Mouse (Mus musculus) frontal cortex, postnatal 10 days (tissue): Measurements from ENCODE around the gene Plekhg5.
"Not testable (repeated sequence)": the region's sequence is repeated elsewhere in the genome, so short reads cannot be mapped to it uniquely, and the experiment has no call there.

Experiments used
- DNase-seq, 2 experiments: peaks; one replicate each; pipeline ENCODE4 v3.0.0; 2022; ENCODE audit warnings: low spot score in 2 of 2, mixed read lengths in 1 of 2

The Plekhg5 gene

GRCm38 (mm10) chr4:152072121-152072601 lies at the start of gene Plekhg5:
Plekhg5 (plus strand) TSS chr4:152072498.
- no peak for DNase-seq

- no peak for DNase-seq
These were observed 49.8 kb upstream of the Plekhg5 start for GRCm38 (mm10) chr4:152022506-152022905.

DNA sequence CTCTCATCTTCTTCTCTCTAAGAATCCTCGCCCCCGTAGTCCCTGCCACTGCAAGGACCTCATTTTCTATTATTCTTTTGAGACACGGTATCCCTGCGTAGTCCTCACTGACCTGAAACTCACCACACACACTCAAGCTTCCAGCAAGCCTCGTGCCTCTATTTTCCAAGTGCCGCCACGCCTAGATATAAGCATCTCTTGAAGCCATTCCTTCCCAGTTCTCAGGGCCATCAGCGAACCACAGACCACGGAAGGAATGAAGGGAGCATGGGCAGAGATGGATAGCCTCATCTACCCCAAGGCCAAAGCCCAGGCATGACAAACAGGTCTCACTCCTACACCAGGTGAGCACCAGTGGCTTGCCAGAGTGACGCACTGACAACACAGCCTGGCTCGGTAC lies 47.8 kb upstream of the Plekhg5 start:
- DNase-seq = no peak

DNA sequence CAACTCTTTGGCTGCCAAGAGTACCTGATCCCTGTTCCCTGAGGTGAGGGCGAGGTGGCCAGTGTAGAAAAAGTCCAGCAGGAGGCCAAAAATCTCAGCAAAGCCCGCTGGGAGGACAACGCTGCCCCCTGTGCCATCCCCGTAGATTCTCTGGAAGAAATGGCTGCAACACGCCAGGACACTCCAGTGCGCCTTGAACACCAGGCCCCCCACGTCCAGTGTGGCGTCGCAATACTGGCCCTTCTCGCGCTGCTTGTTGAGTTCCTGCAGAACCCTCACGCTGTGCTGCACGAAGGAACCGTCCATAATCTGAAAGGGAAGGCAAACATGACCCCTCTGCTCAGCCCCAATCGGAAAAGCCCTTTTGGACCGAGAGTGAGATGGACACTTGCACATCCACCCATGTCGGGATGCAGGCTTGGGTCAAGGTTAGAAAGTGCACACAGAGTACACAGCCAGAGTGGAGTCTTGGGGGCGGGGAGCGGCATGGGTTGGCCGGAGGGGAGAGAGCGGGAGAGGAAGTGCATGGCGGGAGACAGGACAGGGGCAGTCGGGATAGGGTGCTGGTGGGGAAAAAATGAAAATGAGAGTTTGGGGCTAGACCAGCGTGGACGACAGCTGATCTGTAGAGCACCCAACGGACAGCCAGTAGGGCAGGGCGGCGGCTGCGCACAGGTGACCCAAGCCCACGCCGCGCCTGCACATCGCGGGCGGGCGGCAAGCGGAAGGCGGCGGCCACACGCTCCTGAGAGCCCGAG lies 45.4 kb upstream of the Plekhg5 start:
- DNase-seq = no peak

- peak; percentile 96 for DNase-seq
These were observed 44.8 kb upstream of the Plekhg5 start, which contains the start of gene Zbtb48 for GRCm38 (mm10) chr4:152027524-152027923. Zbtb48 (minus strand) TSS chr4:152027671.

DNA sequence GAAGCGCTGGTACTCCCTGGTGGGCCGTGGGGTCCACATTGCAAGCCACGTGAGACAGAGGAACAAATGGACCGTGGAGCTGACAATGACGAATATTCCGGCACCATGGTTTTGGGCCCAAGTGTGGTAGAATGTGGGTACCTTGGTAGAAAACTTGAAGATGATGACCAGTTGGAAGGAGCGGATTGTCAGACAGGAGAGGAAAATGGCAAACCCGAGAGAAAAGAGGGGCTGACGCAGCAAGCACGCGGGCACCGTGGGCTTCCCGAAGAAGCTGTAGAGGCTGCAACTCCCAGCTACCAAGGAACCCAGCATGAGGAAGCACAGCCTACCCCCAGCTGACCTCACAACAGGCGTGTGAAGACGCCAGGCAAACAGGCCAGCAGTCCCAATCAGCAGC lies 43.8 kb upstream of the Plekhg5 start:
- no peak for DNase-seq

GRCm38 (mm10) chr4:152029087-152029486 lies 43.2 kb upstream of the Plekhg5 start:
- no peak for DNase-seq

DNA sequence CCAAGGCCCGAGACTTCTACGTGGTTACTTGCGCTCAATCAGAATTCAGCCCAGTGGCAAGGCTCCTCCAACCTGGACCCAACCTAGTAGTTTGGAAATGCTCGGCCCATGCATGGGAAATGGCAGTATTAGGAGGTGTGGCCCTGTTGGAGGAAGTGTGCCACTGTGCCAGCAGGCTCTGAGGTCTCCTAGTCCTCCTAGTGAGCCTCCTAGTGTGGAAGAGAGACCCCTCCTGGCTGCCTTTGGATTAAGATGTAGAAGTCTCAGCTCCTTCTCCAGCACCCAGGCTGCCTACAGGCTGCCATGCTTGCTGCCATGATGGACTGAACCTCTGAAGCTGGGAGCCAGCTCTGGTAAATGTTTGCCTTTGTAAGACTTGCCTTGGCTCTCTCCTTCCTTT lies 42.3 kb upstream of the Plekhg5 start:
- DNase-seq = no peak

DNA sequence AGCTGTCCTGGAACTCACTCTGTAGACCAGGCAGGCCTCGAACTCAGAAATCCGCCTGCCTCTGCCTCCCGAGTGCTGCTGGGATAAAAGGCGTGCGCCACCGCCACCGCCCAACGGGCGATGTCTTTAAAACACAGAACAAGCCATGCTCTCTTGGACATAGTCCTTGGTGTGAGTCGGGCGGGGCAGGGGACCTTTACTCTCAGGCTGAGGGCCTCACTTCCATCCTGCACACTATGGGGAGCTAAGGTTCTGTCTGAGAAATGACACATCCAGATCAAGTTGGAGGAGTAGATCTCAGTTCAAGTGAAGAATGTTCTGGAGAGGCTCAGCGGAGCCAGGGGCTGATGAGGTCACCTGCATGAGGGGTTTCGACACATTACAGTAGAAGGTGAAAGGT lies 39.4 kb upstream of the Plekhg5 start:
- DNase-seq = no peak

- not testable (repeated sequence) for DNase-seq
These were observed 35.8 kb upstream of the Plekhg5 start for GRCm38 (mm10) chr4:152036464-152036863.

GRCm38 (mm10) chr4:152038225-152038984 lies 33.9 kb upstream of the Plekhg5 start, which contains the start of gene Tas1r1:
Tas1r1 (minus strand) TSS chr4:152038568.
- no peak for DNase-seq

DNA sequence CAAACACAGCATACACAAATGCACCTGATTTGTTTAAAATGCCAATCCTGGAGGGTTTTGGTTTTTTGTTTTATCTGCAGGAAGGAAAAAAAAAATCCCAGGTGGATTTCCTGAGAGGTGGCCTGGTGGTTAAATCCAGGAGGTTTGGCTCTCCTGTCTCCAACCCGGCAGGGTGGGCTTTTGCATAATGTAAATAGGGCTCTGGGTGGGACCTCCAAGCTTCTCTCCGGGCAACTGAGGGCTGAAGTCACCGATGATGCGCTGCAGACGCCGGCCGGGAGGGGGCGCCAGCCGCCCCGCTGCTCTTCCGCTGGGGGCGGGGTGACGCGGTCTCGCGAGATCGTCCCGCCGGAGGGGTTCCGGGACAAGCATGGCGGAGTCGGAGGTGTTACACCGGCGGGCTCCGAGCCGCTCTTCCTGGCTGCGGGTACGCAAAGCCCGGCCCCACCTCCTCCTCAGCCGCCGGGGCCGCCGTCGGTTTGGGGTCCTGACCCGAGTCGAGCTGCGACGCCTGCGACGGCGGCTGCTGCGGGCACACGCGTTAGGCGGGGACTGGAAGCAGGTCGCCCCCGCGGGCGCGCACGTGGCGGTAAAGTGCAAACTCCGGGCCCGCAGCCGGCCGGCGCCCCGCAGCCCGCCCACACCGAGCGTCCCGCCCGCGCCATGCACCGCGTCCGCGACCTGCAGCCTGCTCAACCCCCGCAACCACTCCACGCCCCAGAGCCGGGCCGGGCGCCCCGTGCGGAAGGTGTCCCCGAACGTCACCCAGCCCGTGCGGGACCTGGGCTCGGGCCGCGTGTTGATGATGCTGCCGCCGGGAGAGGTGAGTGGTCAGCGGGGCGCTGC lies 33.1 kb upstream of the Plekhg5 start, which contains the start of gene Nol9:
TSS of gene Nol9 (plus strand) at position 337 of the 846 bp plus-strand sequence.
- peak; percentile 84 to 93 for DNase-seq

GRCm38 (mm10) chr4:152039831-152040310 lies 32.4 kb upstream of the Plekhg5 start:
- DNase-seq = no peak

DNA sequence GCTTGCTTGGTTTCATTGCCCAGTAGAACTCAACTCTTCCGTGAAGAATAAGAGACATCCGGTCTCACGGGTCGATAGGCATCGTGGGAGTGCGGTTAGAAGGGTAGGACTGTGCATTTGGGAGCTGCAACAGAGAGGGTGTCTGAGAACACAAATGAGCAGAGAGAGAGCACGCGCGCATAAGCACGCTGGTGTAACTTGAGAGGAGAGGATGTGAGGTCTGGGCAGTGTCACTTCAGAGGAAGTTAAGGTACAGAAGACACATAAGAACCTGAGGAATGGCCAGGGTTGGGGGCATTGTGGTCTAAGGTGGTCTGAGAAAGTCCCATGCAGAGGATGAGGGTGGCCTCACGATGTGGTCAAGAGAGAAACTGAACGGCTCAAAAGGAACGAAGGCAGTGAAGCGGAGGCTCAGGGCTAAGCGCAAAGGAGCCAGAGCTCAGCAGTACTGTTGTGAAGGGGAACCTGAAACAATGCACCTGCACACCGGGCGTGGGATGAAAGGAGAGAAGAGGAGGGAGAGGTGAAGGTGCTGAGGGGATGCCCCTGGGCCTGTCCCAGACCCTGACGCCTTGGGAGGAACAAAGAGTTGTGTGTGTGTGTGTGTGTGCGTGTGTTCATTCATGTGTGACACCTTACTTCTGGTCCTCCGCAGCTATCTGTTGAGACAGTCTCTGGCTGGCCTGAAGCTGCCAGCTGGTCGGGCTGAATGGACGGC lies 30.2 kb upstream of the Plekhg5 start:
- no peak for DNase-seq

GRCm38 (mm10) chr4:152043171-152043570 lies 29.1 kb upstream of the Plekhg5 start:
- DNase-seq = no peak

DNA sequence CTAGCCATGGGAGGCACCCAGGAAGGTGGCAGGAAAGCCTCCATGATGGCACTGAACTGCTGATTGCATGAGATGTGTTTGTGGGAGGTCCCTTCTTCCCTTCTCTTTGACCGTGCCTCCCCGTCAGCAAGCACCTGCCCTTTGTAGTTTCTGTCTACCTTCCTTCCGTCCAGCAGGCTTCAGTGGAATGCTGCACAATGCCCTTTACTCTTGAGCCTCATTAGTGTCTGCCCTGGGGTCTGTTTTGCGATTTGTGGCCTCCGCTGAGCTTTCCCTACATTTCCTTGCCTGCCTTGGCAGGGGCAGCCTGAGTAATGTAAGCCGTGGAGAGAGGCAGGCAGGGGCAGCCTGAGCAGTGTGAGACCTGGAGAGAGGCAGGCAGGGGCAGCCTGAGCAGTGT lies 27.7 kb upstream of the Plekhg5 start:
- DNase-seq = no peak

DNA sequence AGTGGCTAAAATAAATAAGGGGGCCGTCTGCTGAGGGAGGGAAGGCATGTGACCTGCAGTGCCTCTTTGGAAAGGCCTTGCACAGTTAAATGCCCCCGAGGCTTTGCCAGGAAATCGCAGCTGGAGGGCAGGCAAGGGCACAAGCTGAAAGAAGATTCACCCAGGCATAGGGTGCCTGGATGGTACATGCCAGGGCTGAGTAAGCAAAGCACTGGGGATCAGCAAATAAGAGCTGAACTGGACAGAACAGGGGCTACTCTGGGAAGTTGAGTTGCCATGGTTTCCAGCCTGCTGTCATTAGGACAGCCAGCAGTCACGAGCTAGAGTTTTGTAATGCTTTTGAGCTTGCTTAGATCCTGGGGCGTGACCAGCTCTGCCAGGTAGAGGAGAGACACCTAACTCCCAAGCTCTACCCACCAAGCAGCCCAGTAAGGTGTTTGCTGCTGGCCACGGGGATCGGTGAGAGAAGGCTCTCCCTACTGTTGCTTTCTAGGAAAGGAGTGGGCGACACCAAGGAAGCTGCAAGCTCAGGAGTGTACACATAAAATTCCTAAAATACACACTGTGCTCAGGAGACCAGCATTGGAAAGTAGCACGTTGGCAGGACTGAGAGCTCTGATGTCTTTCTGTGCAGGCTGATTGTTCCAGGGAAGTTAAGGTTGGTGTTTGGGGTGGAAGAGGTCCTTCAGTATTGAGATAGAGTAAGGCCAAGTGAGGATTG lies 9.7 kb upstream of the Plekhg5 start:
- no peak for DNase-seq

- no peak for DNase-seq
These were observed 5.0 kb upstream of the Plekhg5 start for GRCm38 (mm10) chr4:152067280-152067679.

GRCm38 (mm10) chr4:152068166-152068724 lies 4.1 kb upstream of the Plekhg5 start:
- DNase-seq = no peak

- no peak for DNase-seq
These were observed 3.1 kb upstream of the Plekhg5 start for GRCm38 (mm10) chr4:152069245-152069644.
